Mouse (Mus musculus) adipocyte (in vitro differentiated cells): ENCODE results near the gene A1bg.
A peak's percentile ranks its signal among the peaks of the same experiment; 100 is the strongest.

Experiments
- DNase-seq: peaks from one replicate; pipeline ENCODE4 v3.0.0-alpha.2; 2016; ENCODE audit warnings: low spot score

Gene A1bg

DNA sequence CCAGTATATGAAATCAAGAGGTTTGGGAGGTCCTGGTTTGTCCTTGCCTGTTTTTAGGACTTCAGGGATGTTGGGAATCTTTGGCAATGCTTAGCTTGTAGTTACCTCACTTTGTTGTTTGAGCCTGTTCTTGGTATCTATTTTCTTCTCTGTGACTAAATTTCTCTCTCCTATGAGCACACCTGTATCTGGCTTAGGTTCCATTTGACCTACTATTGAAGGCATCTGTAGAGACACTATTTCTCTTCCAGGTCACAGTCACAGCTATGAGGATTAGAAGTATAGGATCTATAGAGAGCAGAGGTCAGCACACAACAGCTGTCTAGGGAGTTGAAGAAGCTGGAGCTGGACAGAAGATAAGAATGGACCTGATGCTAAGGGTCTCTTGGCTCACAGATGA lies at the start of gene A1bg:
TSS of gene A1bg (minus strand) at position 101 of the 400 bp plus-strand sequence.
- DNase-seq: no peak

DNA sequence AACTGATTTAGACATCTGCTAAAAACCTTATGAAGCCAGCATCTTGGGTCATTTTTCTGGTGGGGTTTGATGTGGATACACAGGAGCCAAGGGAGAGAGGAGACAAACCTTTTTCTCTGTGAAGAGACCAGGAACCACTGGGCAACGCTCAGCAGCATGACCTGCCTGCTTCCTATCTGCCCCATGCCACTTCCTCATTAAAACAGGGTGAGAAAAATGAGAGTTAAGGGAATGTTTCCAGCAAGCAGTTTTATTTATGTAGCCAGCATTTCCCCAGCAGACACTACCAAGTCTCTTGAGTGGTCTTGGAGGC lies 45.7 kb upstream of the A1bg start:
- no peak for DNase-seq

DNA sequence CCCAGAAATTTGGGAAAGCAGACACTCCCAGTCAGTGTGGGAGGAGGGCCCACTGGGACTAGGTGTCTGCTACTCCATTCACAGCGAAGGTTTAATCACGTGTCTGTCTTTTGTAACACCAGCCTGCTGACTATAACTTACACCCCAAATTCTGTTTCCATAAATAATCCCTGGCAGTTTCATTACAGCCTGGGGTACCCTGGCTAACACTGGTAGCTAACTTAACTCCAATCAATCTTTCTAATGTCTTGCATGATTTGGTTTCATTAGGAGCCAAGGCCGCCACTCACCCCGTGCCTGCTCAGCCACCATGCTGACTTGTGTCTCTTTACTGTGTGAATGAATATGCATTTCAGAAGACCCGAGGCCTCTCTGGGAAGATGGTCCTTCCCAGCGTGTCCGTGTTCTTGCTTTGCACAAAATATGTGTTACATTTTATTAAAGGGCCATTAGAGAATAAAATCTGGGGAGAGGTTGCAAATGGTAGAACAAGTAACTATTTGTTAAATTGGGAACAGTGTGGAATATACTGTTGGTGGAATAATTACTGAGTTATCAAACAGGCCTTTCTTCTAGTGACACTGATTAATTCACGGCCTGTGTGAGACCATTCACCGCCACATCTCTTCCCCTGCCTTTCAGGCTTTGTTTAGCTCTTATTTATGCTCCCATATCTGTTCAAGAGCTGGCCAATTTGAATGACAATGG lies 45.2 kb upstream of the A1bg start:
- DNase-seq: peak; percentile 22

DNA sequence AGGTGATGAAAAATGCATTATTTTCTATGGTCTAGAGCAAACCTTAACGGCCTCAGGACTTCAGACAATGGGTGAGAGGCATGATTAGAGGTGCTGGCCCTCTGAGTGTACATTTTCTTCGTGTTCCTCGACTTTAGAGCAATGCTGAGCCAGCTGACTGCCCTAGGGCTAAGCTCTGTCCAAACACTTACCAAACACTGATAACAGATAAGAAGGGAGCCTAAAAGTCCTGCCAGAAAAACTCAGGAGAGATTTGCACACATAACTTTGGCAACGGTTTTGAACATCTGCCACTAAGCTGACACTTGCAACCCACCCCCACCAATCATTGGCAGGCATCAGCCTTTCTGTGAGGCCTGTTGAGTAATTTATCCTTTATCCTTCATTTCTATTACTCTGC lies 2.9 kb upstream of the A1bg start:
- DNase-seq: no peak

DNA sequence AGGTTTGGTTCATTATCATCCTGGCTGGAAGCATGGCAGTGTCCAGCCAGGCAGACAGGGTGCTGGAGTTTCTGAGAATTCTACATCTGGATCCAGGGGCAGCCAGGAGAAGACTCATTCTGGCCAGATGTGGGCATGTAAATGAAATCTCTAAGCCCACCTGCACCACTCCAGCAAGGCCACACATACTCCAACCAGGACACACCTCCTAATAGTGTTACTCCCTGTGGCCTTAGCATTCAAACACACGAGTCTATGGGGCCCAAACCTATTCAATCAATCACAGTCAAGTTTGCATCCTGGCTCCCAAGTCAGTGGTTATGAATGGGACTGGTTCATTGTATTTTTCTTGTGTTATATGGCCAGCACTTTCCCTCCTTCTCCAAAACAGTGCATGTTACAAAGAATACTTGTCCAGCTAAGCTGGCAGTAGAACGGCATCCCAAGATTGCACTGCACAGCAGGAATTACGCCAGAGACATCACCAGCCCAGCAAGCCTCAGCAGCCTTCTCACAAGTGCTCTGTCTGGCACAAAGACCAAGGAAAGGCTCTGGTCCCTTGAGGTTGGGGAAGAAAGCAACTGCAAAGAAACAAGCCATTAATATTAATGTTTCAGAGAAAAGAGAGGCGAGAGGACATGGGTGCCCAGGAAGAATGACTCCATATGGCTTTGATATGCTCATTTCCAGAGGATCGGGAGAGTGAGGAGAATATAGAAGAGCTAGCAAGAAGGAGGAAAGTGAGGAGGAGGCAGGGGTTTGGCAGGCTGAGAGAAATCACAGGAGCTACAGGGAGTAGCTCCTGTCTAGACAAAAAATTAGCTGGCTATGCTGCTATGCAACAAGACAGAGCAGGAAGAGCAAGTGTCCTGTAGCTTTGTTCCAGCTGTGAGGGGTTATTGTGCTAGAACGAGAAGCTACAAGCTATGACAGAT lies 18.8 kb downstream of the A1bg start:
- no peak for DNase-seq

DNA sequence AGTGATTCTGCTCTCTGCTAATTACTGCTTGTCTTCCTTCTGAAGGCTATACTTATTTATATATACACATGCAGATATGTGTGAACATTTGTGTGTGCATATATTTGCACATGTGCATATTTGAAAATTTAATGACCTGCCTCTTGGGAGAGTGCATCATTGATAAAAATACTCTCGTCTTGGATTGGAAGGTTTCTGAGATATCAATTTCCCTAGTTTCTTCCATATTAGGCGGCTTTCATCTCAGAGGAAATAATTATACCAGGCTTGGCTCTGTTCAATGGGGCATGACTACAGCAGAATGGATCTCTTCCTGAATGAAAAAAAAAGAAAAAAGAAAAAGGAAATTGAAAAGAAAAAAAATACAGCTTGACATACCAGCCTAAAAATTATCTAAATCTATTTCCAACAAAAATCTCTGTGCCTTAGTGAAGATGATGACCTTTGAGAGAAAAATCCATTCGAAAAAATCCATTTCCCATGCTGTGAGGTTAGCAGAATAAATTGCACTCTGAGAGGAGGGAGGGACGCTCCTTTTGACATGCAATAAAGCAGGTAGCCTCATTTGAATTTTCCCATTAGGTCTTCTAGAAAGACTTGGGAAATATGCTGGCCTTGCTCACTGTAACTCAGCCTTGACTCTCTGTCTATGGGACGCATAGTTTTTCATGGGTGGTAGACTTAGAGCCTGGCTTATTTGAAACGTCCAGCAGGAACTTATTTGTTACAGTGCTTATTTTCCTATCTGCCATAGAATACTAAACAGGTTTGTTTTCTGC lies 24.4 kb downstream of the A1bg start:
- no peak for DNase-seq

DNA sequence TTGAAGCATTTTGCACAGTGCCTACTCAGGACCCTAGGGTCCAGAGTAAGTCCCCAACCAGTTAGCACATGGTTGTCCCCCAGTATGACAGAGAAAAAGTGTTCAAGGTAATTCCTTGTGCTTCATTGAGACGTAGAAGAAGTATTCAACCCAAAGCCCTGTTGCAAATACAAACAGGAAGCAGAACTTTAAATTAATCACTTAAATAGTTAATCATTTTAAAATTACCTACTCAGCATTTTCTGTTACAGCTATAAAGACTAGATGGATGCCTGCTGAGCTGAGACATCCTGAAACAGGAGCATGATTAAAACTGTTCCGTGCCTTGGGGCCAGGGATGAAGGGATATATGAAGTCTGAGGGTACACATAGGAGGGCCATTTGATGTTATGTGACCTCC lies 26.8 kb downstream of the A1bg start:
- no peak for DNase-seq

DNA sequence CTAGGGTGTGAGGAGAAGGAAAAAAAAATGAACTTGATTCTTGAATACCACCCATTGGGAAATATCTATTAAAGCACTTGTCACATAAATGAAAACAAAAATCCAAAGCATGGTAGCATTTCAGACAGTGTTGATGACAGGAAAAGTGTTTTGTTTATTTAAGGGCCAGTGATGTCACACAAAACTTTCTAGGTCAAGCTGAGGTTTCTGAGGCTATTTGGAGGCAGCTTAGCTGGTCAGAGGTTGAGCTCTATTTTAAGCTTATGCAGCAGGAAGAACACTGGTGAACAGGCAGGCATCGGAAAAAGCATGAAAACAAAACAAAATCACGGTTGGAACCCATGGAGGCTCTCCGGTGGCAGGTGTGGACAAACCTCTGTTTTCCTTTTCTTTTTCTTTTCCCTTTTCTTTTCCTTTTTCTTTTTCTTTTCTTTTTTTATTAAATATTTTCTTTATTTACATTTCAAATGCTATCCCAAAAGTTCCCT lies 29.8 kb downstream of the A1bg start:
- peak; percentile 31 for DNase-seq

DNA sequence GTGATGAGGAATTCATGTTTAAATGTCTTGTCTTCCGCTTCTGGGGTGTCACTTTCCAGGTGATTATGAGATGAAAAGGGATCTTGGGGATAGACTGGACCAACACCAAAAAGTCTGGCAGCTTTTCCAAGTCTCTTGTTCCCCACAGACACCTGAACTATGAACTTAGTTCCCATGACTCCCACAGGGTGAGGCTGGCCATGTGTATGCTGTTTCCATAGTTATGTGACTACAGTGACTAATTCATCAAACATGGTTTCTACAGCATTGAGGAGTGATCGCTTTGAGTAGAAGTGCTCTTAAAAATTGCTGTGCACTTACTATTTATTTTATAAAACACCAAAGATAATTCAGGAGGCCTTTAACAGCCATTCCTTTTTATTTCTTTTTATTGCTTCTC lies 34.1 kb downstream of the A1bg start:
- no peak for DNase-seq

DNA sequence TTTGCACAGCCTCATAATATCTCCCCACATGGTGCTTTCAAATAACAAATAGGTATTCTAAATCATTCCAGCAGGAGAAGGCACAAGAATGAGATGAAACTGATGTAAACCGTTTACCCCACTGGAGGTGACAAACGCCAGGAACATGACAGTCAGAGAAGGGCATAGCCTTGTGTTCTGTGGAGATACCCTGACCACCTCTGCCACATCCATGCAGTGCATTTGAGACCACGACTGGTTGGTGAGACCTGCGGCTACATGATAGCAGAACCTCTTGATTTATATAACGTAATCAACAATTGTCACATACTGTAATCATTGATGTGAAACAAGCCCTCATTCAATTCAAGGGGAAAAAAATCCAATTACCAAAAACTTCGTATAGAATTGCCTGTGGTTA lies 47.1 kb downstream of the A1bg start:
- DNase-seq: no peak

DNA sequence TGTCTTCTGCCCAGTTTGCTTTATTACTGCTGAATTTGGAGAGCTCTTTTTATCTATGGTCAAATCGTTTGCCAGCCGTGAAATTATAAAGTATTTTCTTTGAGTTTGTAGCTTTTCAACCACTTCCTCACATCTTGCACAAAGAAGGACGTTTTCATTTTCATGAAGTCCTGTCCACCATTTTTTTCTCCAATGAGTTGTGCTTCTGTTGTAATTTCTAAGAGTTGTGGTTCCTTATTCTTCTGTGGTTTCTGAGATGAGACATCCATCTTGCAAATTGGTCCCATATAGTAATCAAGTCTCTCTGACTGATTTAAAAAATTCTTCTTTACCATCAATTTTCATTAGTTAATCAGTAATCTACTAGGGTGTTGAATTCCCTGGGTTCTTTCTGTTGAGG lies 60.4 kb downstream of the A1bg start:
- no peak for DNase-seq

DNA sequence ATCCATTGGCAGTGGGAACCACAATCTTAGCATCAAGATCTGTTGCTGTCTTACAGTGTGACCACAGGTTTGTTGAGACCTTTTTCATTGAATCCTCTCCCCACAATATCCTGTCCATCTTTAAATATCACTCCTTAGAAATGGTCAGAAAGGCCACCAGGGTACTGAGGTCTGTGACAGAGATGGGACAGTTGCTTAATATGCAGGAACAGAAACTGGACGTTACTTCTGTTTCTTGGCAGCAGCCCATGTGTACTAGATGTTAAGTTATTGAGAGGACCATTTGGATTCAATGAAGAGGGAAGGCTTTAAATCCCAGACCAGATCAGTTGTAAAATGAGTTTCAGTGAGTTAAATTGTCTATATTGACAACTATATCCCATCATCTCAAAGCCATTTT lies 67.7 kb downstream of the A1bg start:
- no peak for DNase-seq

DNA sequence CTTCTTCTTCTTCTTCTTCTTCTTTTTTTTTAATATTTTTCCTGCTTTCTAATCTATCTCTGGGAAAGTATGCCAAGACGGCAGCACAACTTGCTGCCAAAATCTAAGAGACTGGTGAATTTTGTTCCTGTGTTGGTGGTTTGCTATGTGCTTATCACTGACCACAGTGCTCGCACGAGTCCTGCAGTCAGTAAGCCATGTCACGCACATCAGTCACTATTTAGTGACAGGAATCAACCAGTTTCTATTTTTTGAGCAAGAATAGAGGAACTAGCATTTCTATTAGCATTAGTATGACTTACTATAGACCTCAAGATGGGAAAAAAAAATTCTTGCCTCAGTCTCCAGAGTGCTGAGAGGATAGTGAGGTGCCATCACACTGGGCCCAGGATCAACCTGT lies 68.7 kb downstream of the A1bg start:
- DNase-seq: no peak

DNA sequence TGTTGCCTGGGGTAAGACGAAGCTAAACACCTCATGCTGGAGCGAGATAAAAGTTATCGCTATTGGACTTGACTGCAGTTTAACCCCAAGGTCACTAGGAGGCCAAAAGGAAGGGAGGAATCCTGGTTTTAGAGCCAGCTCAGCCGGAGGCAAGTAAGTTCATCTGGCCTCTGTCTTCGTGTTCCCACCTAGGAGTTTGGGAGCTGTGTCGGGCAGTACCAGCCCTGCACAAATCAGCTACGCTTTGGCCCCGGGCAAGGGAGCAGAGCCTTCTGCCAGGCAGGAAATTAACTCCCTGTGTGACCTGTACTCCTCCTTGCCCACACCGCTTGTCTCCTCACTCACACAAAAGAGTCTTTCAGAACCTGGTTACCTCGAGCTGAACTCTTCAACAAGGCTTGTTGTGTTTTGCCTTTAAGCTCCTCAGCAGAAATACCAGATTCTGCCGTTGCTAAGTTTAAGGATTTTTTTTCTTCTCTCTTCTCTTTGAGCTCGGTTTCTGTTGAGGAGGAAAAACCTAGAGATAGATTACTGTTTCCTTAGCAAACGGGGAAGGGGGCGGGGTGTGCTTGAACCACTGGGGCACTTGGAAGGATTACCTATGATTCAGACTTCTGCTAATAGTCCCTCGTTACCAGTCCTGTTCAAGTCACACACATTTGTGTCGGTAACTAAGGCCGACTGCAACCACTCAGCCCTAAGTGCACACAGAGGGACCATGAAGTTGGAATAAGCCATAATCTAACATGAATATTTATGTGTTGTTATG lies 69.4 kb downstream of the A1bg start, which contains the start of gene Fam84b:
TSS of gene Fam84b (minus strand) at position 548 of the 769 bp plus-strand sequence.
- DNase-seq: no peak

DNA sequence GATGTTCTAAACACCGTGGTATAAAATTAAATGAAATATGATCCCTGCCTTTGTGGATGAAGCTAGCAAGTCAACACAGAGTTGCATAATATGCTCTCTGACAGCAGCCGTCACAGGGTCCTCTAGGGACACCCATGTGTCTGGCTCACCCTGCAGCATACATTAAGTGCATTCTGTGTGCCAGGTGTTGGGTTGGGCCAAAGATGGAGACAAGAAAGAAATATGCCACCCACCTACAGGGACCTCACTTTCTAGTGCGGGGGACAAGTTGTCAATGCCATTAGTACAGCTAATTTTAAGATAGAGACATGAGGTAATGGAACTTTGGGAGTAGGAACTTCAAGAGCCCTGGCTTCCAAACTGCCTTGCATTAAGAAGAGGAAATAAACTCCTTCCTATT lies 74.2 kb downstream of the A1bg start:
- no peak for DNase-seq
